Mouse (Mus musculus) stomach, postnatal 0 days (tissue): Measurements from ENCODE around the gene Bcl2l14.

Source experiments
- CTCF ChIP-seq: IDR thresholded peaks from 2 replicates; pipeline ENCODE4 v1.5.1; 2016; ENCODE audit warnings: antibody characterized with exemption, low read depth, mild to moderate bottlenecking, moderate library complexity
- EP300 ChIP-seq: optimal IDR thresholded peaks from 2 replicates; pipeline ENCODE3; 2016; ENCODE audit warnings: antibody characterized with exemption

- TF ChIP-seq CTCF, result no peak
- TF ChIP-seq EP300, result no peak
Observed at GRCm38 (mm10) chr6:134450661-134451119, 54.6 kb downstream of the Bcl2l14 start.
